Mouse (Mus musculus) limb, embryonic 14.5 days (tissue): ENCODE measurements around the gene Gm9918. TPM values are rescaled to one million over a fixed set of nuclear protein-coding genes. Genes with fewer than 3 reads are reported as not detected.
A peak's percentile ranks its signal among the peaks of the same experiment; 100 is the strongest.

Experiments used
- ATAC-seq: fragments of 200-750 bp; cut with Nextera tagmentation; 2 replicates; pipeline ENCODE4 v1.8.0; 2017; ENCODE audit warnings: low read depth, moderate number of reproducible peaks, moderate TSS enrichment; ENCODE audit not compliant: low FRiP score
- DNase-seq: peaks from one replicate; pipeline ENCODE4 v3.0.0-alpha.2; 2015; ENCODE audit warnings: low spot score
- H3K27ac ChIP-seq: fragments of 300-500 bp; sonication (generic); replicated peaks from 2 replicates; pipeline ENCODE4 v1.5.1; 2014; ENCODE audit warnings: low read depth, mild to moderate bottlenecking, low read length, moderate library complexity, mixed read lengths
- H3K27me3 ChIP-seq: fragments of 300-500 bp; sonication (generic); 2 replicates; pipeline ENCODE4 v1.6.1; 2014; ENCODE audit warnings: low read length, mixed read lengths; ENCODE audit not compliant: control insufficient read depth, insufficient read depth
- H3K36me3 ChIP-seq: fragments of 300-500 bp; sonication (generic); 2 replicates; pipeline ENCODE4 v1.6.1; 2014; ENCODE audit warnings: mild to moderate bottlenecking, low read length, moderate library complexity, mixed read lengths; ENCODE audit not compliant: control insufficient read depth, insufficient read depth
- H3K4me1 ChIP-seq: fragments of 300-500 bp; sonication (generic); 2 replicates; pipeline ENCODE4 v1.6.1; 2014; ENCODE audit warnings: antibody characterized with exemption, low read length, mixed read lengths; ENCODE audit not compliant: control insufficient read depth, insufficient read depth
- H3K4me2 ChIP-seq: fragments of 300-500 bp; sonication (generic); replicated peaks from 2 replicates; pipeline ENCODE4 v1.6.1; 2014; ENCODE audit warnings: low read depth, mild to moderate bottlenecking, low read length, moderate library complexity; ENCODE audit not compliant: severe bottlenecking
- H3K4me3 ChIP-seq: fragments of 300-500 bp; sonication (generic); replicated peaks from 2 replicates; pipeline ENCODE4 v1.5.1; 2014; ENCODE audit warnings: low read length
- H3K9ac ChIP-seq: fragments of 300-500 bp; sonication (generic); 2 replicates; pipeline ENCODE4 v1.6.1; 2014; ENCODE audit warnings: mild to moderate bottlenecking, low read depth, low read length, moderate library complexity; ENCODE audit not compliant: severe bottlenecking
- H3K9me3 ChIP-seq: fragments of 300-500 bp; sonication (generic); 2 replicates; pipeline ENCODE4 v1.6.1; 2016; ENCODE audit warnings: low read length; ENCODE audit not compliant: control insufficient read depth
- POLR2A ChIP-seq: fragments of 200-500 bp; IDR thresholded peaks from 2 replicates; pipeline ENCODE4 v1.8.0; 2012; ENCODE audit warnings: inconsistent platforms, mild to moderate bottlenecking, moderate library complexity, borderline replicate concordance; ENCODE audit not compliant: insufficient read depth, insufficient read length; ENCODE audit errors: extremely low read depth
- WGBS: fragments of 180-500 bp; shearing (Covaris S2); extraction: QIAGEN DNeasy Blood & Tissue Kit; methylation state at CpG from one replicate; pipeline ENCODE4 v1.1.7; 2014; 5-methylcytosine and 5-hydroxymethylcytosine counted together
- polyA plus RNA-seq, 2 experiments: library from polyadenylated mRNA; depleted of rRNA in 1 of 2; stranded (reverse) in 1 of 2; unstranded in 1 of 2; fragments of >200 nt; fragmentation: Nextera tagmentation in 1 of 2; extraction: Ambion mirVana in 1 of 2; gene quantifications; 2 replicates each; pipeline versions ENCODE4 v1.2.1 to v1.2.3; 2012 to 2014

Gm9918 gene
- polyA plus RNA-seq, 2 experiments = 1.0 to 3.1 TPM

- 0 out of 2 replicates have a peak overlapping the region, but pooled peaks have one; percentile 2 for H3K9ac ChIP-seq
- no peaks in the 10 kb centered on the region for H3K27me3 ChIP-seq
- H3K9me3 ChIP-seq = no peaks in the 10 kb centered on the region
- peaks cover 87% of the 10 kb centered on the region for H3K36me3 ChIP-seq
- no peaks in the 10 kb centered on the region for H3K4me1 ChIP-seq
- TF ChIP-seq POLR2A = no peak
- DNase-seq (peak; percentile 48), ATAC-seq (no peak)
- no peak overlapping the region for H3K27ac ChIP-seq
- no peak overlapping the region for H3K4me3 ChIP-seq
- 92% methylated on average over 6 of the region's 6 CpGs for WGBS
- H3K4me2 ChIP-seq = no peak overlapping the region
These were observed 45.9 kb downstream of the Gm9918 start for GRCm38 (mm10) chr15:102316263-102316662.

Other genes starting within 250 kb of the Gm9918 start
- gene Krt18, start 242.4 kb upstream of the Gm9918 start, polyA plus RNA-seq (2012; rRNA removed) = 5.9 and 7.6 TPM in 2 replicates
- 16.4 and 22.3 TPM in 2 replicates for gene Krt18, start 242.4 kb upstream of the Gm9918 start, polyA plus RNA-seq (2014; fragmentation: Nextera tagmentation; extraction: Ambion mirVana)
- gene Eif4b, start 196.8 kb upstream of the Gm9918 start, polyA plus RNA-seq (2012; rRNA removed) = 165 and 199 TPM in 2 replicates
- gene Eif4b, start 196.8 kb upstream of the Gm9918 start, polyA plus RNA-seq (2014; fragmentation: Nextera tagmentation; extraction: Ambion mirVana) = 133 and 134 TPM in 2 replicates
- 114 and 134 TPM in 2 replicates for gene Tns2, start 170.2 kb upstream of the Gm9918 start, polyA plus RNA-seq (2012; rRNA removed)
- 62.5 and 66.3 TPM in 2 replicates for gene Tns2, start 170.2 kb upstream of the Gm9918 start, polyA plus RNA-seq (2014; fragmentation: Nextera tagmentation; extraction: Ambion mirVana)
- 37.4 and 39.8 TPM in 2 replicates for gene Spryd3, start 134.3 kb upstream of the Gm9918 start, polyA plus RNA-seq (2012; rRNA removed)
- gene Spryd3, start 134.3 kb upstream of the Gm9918 start, polyA plus RNA-seq (2014; fragmentation: Nextera tagmentation; extraction: Ambion mirVana) = 18.7 and 18.9 TPM in 2 replicates
- 6.2 and 8.1 TPM in 2 replicates for gene Igfbp6, start 126.2 kb upstream of the Gm9918 start, polyA plus RNA-seq (2012; rRNA removed)
- gene Igfbp6, start 126.2 kb upstream of the Gm9918 start, polyA plus RNA-seq (2014; fragmentation: Nextera tagmentation; extraction: Ambion mirVana) = 11.7 and 11.9 TPM in 2 replicates
- gene Soat2, start 120.0 kb upstream of the Gm9918 start, polyA plus RNA-seq (2012; rRNA removed) = 0.87 and 1.1 TPM in 2 replicates
- 0.48 and 0.76 TPM in 2 replicates for gene Soat2, start 120.0 kb upstream of the Gm9918 start, polyA plus RNA-seq (2014; fragmentation: Nextera tagmentation; extraction: Ambion mirVana)
- 89.4 and 96.0 TPM in 2 replicates for gene Zfp740, start 67.3 kb upstream of the Gm9918 start, polyA plus RNA-seq (2012; rRNA removed)
- gene Zfp740, start 67.3 kb upstream of the Gm9918 start, polyA plus RNA-seq (2014; fragmentation: Nextera tagmentation; extraction: Ambion mirVana) = 53.8 and 64.0 TPM in 2 replicates
- 112 and 130 TPM in 2 replicates for gene Csad, start 65.8 kb upstream of the Gm9918 start, polyA plus RNA-seq (2012; rRNA removed)
- 66.1 and 75.3 TPM in 2 replicates for gene Csad, start 65.8 kb upstream of the Gm9918 start, polyA plus RNA-seq (2014; fragmentation: Nextera tagmentation; extraction: Ambion mirVana)
- gene Itgb7, start 38.6 kb upstream of the Gm9918 start, polyA plus RNA-seq (2012; rRNA removed) = 2.7 and 3.0 TPM in 2 replicates
- 4.2 and 6.5 TPM in 2 replicates for gene Itgb7, start 38.6 kb upstream of the Gm9918 start, polyA plus RNA-seq (2014; fragmentation: Nextera tagmentation; extraction: Ambion mirVana)
- 135 and 175 TPM in 2 replicates for gene Rarg, start 13.0 kb upstream of the Gm9918 start, polyA plus RNA-seq (2012; rRNA removed)
- gene Rarg, start 13.0 kb upstream of the Gm9918 start, polyA plus RNA-seq (2014; fragmentation: Nextera tagmentation; extraction: Ambion mirVana) = 115 and 140 TPM in 2 replicates
- gene Mfsd5, start 8.9 kb downstream of the Gm9918 start, polyA plus RNA-seq (2012; rRNA removed) = 55.6 and 76.8 TPM in 2 replicates
- 77.7 and 82.1 TPM in 2 replicates for gene Mfsd5, start 8.9 kb downstream of the Gm9918 start, polyA plus RNA-seq (2014; fragmentation: Nextera tagmentation; extraction: Ambion mirVana)
- 37.2 and 40.0 TPM in 2 replicates for gene Espl1, start 25.7 kb downstream of the Gm9918 start, polyA plus RNA-seq (2012; rRNA removed)
- gene Espl1, start 25.7 kb downstream of the Gm9918 start, polyA plus RNA-seq (2014; fragmentation: Nextera tagmentation; extraction: Ambion mirVana) = 27.2 and 27.3 TPM in 2 replicates
- 177 and 331 TPM in 2 replicates for gene Pfdn5, start 55.6 kb downstream of the Gm9918 start, polyA plus RNA-seq (2012; rRNA removed)
- 527 and 545 TPM in 2 replicates for gene Pfdn5, start 55.6 kb downstream of the Gm9918 start, polyA plus RNA-seq (2014; fragmentation: Nextera tagmentation; extraction: Ambion mirVana)
- 108 and 117 TPM in 2 replicates for gene Myg1, start 61.1 kb downstream of the Gm9918 start, polyA plus RNA-seq (2012; rRNA removed)
- gene Myg1, start 61.1 kb downstream of the Gm9918 start, polyA plus RNA-seq (2014; fragmentation: Nextera tagmentation; extraction: Ambion mirVana) = 91.1 and 92.1 TPM in 2 replicates
- gene Aaas, start 80.2 kb downstream of the Gm9918 start, polyA plus RNA-seq (2012; rRNA removed) = 65.5 and 86.5 TPM in 2 replicates
- 54.4 and 59.6 TPM in 2 replicates for gene Aaas, start 80.2 kb downstream of the Gm9918 start, polyA plus RNA-seq (2014; fragmentation: Nextera tagmentation; extraction: Ambion mirVana)
- gene Sp7, start 96.6 kb downstream of the Gm9918 start, polyA plus RNA-seq (2012; rRNA removed) = 22.5 and 32.5 TPM in 2 replicates
- gene Sp7, start 96.6 kb downstream of the Gm9918 start, polyA plus RNA-seq (2014; fragmentation: Nextera tagmentation; extraction: Ambion mirVana) = 7.9 and 11.7 TPM in 2 replicates
- 35.7 and 41.1 TPM in 2 replicates for gene Sp1, start 135.6 kb downstream of the Gm9918 start, polyA plus RNA-seq (2012; rRNA removed)
- 17.2 and 17.7 TPM in 2 replicates for gene Sp1, start 135.6 kb downstream of the Gm9918 start, polyA plus RNA-seq (2014; fragmentation: Nextera tagmentation; extraction: Ambion mirVana)
- gene Amhr2, start 174.8 kb downstream of the Gm9918 start, polyA plus RNA-seq (2012; rRNA removed) = 0.53 and 0.67 TPM in 2 replicates
- gene Amhr2, start 174.8 kb downstream of the Gm9918 start, polyA plus RNA-seq (2014; fragmentation: Nextera tagmentation; extraction: Ambion mirVana) = 0.25 and 1.1 TPM in 2 replicates
- 67.8 and 74.6 TPM in 2 replicates for gene Prr13, start 188.5 kb downstream of the Gm9918 start, polyA plus RNA-seq (2012; rRNA removed)
- 76.6 and 81.6 TPM in 2 replicates for gene Prr13, start 188.5 kb downstream of the Gm9918 start, polyA plus RNA-seq (2014; fragmentation: Nextera tagmentation; extraction: Ambion mirVana)
- 814 and 942 TPM in 2 replicates for gene Pcbp2, start 200.0 kb downstream of the Gm9918 start, polyA plus RNA-seq (2012; rRNA removed)
- 324 and 328 TPM in 2 replicates for gene Pcbp2, start 200.0 kb downstream of the Gm9918 start, polyA plus RNA-seq (2014; fragmentation: Nextera tagmentation; extraction: Ambion mirVana)
- not detected in 2 replicates for gene Gm10337, start 233.2 kb downstream of the Gm9918 start, polyA plus RNA-seq (2012; rRNA removed)
- not detected in 2 replicates for gene Gm10337, start 233.2 kb downstream of the Gm9918 start, polyA plus RNA-seq (2014; fragmentation: Nextera tagmentation; extraction: Ambion mirVana)
- gene Map3k12, start 246.5 kb downstream of the Gm9918 start, polyA plus RNA-seq (2012; rRNA removed) = 36.3 and 38.3 TPM in 2 replicates
- gene Map3k12, start 246.5 kb downstream of the Gm9918 start, polyA plus RNA-seq (2014; fragmentation: Nextera tagmentation; extraction: Ambion mirVana) = 15.8 and 18.7 TPM in 2 replicates
- gene Tarbp2, start 247.6 kb downstream of the Gm9918 start, polyA plus RNA-seq (2012; rRNA removed) = 132 and 150 TPM in 2 replicates
- 78.1 and 86.6 TPM in 2 replicates for gene Tarbp2, start 247.6 kb downstream of the Gm9918 start, polyA plus RNA-seq (2014; fragmentation: Nextera tagmentation; extraction: Ambion mirVana)